Mouse (Mus musculus): Measurements from ENCODE around the gene Cldn5. TPM values are rescaled to one million over a fixed set of nuclear protein-coding genes. Genes with fewer than 3 reads are reported as not detected.

The Cldn5 gene
- total RNA-seq, 2 experiments from 2014 or later, result not detected

GRCm38 (mm10) chr16:18781810-18782209 lies 5.2 kb downstream of the Cldn5 start:
- ATAC-seq (replicated peaks; ENCODE audit: poor library complexity, severe bottlenecking), result no peak

GRCm38 (mm10) chr16:18785025-18785424 lies 8.4 kb downstream of the Cldn5 start:
- no peak for ATAC-seq (replicated peaks; ENCODE audit: poor library complexity, severe bottlenecking)

- ATAC-seq (replicated peaks; ENCODE audit: poor library complexity, severe bottlenecking), result no peak
These were observed 8.8 kb downstream of the Cldn5 start for GRCm38 (mm10) chr16:18785485-18785884.

GRCm38 (mm10) chr16:18786652-18787051 lies 10.0 kb downstream of the Cldn5 start:
- ATAC-seq (replicated peaks; ENCODE audit: poor library complexity, severe bottlenecking), result no peak

- ATAC-seq (replicated peaks; ENCODE audit: poor library complexity, severe bottlenecking), result peak; percentile 54
These were observed 12.2 kb downstream of the Cldn5 start for GRCm38 (mm10) chr16:18788627-18789406.

- ATAC-seq (replicated peaks; ENCODE audit: poor library complexity, severe bottlenecking), result no peak
These were observed 18.7 kb downstream of the Cldn5 start for GRCm38 (mm10) chr16:18795223-18795899.

GRCm38 (mm10) chr16:18796645-18797044 lies 20.0 kb downstream of the Cldn5 start:
- ATAC-seq (replicated peaks; ENCODE audit: poor library complexity, severe bottlenecking), result no peak

GRCm38 (mm10) chr16:18798151-18798550 lies 21.5 kb downstream of the Cldn5 start:
- ATAC-seq (replicated peaks; ENCODE audit: poor library complexity, severe bottlenecking), result no peak

GRCm38 (mm10) chr16:18798841-18799240 lies 22.2 kb downstream of the Cldn5 start:
- ATAC-seq (replicated peaks; ENCODE audit: poor library complexity, severe bottlenecking), result no peak

GRCm38 (mm10) chr16:18805746-18806145 lies 29.1 kb downstream of the Cldn5 start:
- no peak for ATAC-seq (replicated peaks; ENCODE audit: poor library complexity, severe bottlenecking)

GRCm38 (mm10) chr16:18809001-18809400 lies 32.4 kb downstream of the Cldn5 start:
- peak; percentile 59 for ATAC-seq (replicated peaks; ENCODE audit: poor library complexity, severe bottlenecking)

- ATAC-seq (replicated peaks; ENCODE audit: poor library complexity, severe bottlenecking), result peak; percentile 21; the same call in 1 of the 2 replicates
These were observed 34.4 kb downstream of the Cldn5 start for GRCm38 (mm10) chr16:18811032-18811431.

- peak; percentile 75 for ATAC-seq (replicated peaks; ENCODE audit: poor library complexity, severe bottlenecking)
These were observed 35.1 kb downstream of the Cldn5 start, which contains the start of the genes Ufd1 and Cdc45 for GRCm38 (mm10) chr16:18811468-18812384. TSS of gene Ufd1 (plus strand) at chr16:18811779. TSS of gene Cdc45 (minus strand) at chr16:18811987.

GRCm38 (mm10) chr16:18812385-18812910 lies 35.8 kb downstream of the Cldn5 start:
- ATAC-seq (replicated peaks; ENCODE audit: poor library complexity, severe bottlenecking), result no peak

- ATAC-seq (replicated peaks; ENCODE audit: poor library complexity, severe bottlenecking), result no peak
These were observed 45.7 kb downstream of the Cldn5 start for GRCm38 (mm10) chr16:18822356-18822755.

GRCm38 (mm10) chr16:18822925-18823324 lies 46.3 kb downstream of the Cldn5 start:
- no peak for ATAC-seq (replicated peaks; ENCODE audit: poor library complexity, severe bottlenecking)
